Mouse (Mus musculus): ENCODE results near the gene Thrap3.
"Not testable (repeated sequence)": the region's sequence is repeated elsewhere in the genome, so short reads cannot be mapped to it uniquely, and the experiment has no call there.

Gene Thrap3

GRCm38 (mm10) chr4:126194216-126194615, 8.3 kb downstream of the Thrap3 start:
- H3K27me3 ChIP-seq (ENCODE audit: insufficient read depth, low read length): no peaks in the 10 kb centered on the region
- peaks cover 87% of the 10 kb centered on the region for H3K36me3 ChIP-seq (ENCODE audit: insufficient read depth, low read length)
- peaks cover 84% of the 10 kb centered on the region for H3K4me1 ChIP-seq (replicated peaks; ENCODE audit: low read depth, low read length)
- no peak overlapping the region for H3K4me3 ChIP-seq (replicated peaks; ENCODE audit: low read length)
- no peak for TF ChIP-seq POU5F1 (IDR thresholded peaks at IDR 0.05; ENCODE audit: borderline replicate concordance, low read length)
- TF ChIP-seq NANOG (IDR thresholded peaks at IDR 0.05; ENCODE audit: borderline replicate concordance, low read length): no peak
- TF ChIP-seq CTCF (conservative IDR thresholded peaks at IDR 0.05; ENCODE audit: low read length): no peak
- no peaks in the 10 kb centered on the region for H3K9me3 ChIP-seq (ENCODE audit: low read length)

DNA sequence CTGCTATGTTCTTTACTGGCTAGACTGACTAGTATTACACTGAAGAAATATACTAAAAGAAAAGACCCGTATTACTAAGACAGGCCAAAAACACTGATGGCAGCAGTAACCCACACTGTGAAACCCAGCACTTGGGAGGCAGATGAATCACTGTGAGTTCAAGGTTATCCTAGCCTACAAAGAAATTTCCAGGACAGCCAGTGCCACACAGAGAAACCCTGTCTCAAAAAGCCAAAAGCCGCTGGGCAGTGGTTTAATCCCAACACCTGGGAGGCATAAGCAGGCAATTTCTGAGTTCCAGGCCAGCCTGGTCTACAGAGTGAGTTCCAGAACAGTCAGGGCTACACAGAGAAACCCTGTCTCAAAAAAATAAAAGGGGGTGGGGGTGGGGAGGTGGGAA, 11.9 kb downstream of the Thrap3 start:
- Histone ChIP-seq H3K36me3 (ENCODE audit: insufficient read depth, low read length) (peaks cover 95% of the 10 kb centered on the region), H3K4me1 (replicated peaks; ENCODE audit: low read depth, low read length) (peaks cover 83% of the 10 kb centered on the region), H3K4me3 (replicated peaks; ENCODE audit: low read length) (no peak overlapping the region), H3K27me3 (ENCODE audit: insufficient read depth, low read length) (no peaks in the 10 kb centered on the region), H3K9me3 (ENCODE audit: low read length) (no peaks in the 10 kb centered on the region)
- TF ChIP-seq CTCF (conservative IDR thresholded peaks at IDR 0.05; ENCODE audit: low read length) (no peak), NANOG (IDR thresholded peaks at IDR 0.05; ENCODE audit: borderline replicate concordance, low read length) (no peak), POU5F1 (IDR thresholded peaks at IDR 0.05; ENCODE audit: borderline replicate concordance, low read length) (no peak)

- Histone ChIP-seq H3K4me3 (replicated peaks; ENCODE audit: low read length) (no peak overlapping the region), H3K27me3 (ENCODE audit: insufficient read depth, low read length) (no peaks in the 10 kb centered on the region), H3K36me3 (ENCODE audit: insufficient read depth, low read length) (peaks cover 97% of the 10 kb centered on the region), H3K4me1 (replicated peaks; ENCODE audit: low read depth, low read length) (peaks cover 87% of the 10 kb centered on the region), H3K9me3 (ENCODE audit: low read length) (no peaks in the 10 kb centered on the region)
- TF ChIP-seq NANOG (IDR thresholded peaks at IDR 0.05; ENCODE audit: borderline replicate concordance, low read length) (no peak), CTCF (conservative IDR thresholded peaks at IDR 0.05; ENCODE audit: low read length) (no peak), POU5F1 (IDR thresholded peaks at IDR 0.05; ENCODE audit: borderline replicate concordance, low read length) (no peak)
Measured at GRCm38 (mm10) chr4:126187096-126187495, 15.5 kb downstream of the Thrap3 start.

DNA sequence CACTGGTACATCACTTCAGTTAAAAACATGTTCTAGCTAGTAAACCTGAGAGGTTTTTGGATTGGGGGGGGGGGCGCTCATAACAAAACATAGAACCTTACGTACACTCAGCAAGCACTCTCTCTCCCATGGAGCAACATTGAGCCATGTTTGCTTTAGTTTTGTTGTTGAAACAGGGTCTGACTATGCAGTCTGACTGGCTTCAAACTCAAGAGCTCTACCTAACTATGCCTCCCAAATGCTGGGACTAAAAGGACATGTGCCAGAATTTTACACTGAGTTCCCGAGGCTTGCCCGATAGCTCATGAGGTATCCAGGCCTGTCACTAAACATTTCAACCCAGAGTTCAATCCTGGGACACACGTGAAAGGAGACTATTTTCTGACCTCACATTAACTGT, 19.5 kb downstream of the Thrap3 start:
- peaks cover 86% of the 10 kb centered on the region for H3K4me1 ChIP-seq (replicated peaks; ENCODE audit: low read depth, low read length)
- H3K36me3 ChIP-seq (ENCODE audit: insufficient read depth, low read length): peaks cover 94% of the 10 kb centered on the region
- H3K9me3 ChIP-seq (ENCODE audit: low read length): no peaks in the 10 kb centered on the region
- no peak for TF ChIP-seq NANOG (IDR thresholded peaks at IDR 0.05; ENCODE audit: borderline replicate concordance, low read length)
- no peak for TF ChIP-seq POU5F1 (IDR thresholded peaks at IDR 0.05; ENCODE audit: borderline replicate concordance, low read length)
- no peak for TF ChIP-seq CTCF (conservative IDR thresholded peaks at IDR 0.05; ENCODE audit: low read length)
- H3K27me3 ChIP-seq (ENCODE audit: insufficient read depth, low read length): no peaks in the 10 kb centered on the region
- H3K4me3 ChIP-seq (replicated peaks; ENCODE audit: low read length): no peak overlapping the region

DNA sequence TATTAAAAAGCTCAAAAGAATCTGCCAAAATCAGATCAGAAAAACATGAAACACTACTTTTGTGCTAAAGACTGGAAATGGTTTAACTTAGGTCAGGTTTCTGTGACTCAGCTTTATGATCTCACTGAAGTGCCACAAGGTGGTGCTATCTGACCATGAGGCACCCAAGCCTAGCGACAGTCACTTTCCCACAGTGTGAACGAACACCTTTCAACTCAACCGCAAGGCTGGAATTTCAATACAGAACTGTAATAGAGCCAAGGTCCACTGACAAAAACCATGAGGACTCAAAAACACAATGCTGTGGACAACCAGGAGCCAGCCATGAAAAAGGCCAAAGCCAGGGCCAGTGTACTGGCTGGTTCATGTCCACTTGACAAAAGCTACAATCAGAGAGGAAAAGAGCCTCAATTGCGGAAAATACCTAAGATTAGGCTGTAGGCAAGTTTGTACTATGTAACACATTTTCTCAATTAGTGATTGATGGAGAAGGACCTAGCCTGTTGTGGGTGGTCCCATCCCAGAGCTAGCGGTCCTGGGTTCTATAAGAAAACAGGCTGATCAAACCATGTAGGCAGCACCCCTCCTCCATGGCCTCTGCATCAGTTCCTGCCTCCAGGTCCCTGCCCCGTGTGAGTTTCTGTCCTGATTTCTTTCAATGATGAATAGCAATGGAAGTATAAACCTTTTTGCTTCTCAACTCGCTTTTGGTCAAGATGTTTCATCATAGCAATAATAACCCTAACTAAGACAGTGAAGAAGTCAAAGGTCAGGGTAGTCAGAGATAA, 21.2 kb downstream of the Thrap3 start:
- H3K36me3 ChIP-seq (ENCODE audit: insufficient read depth, low read length): peaks cover 93% of the 10 kb centered on the region
- peaks cover 84% of the 10 kb centered on the region for H3K4me1 ChIP-seq (replicated peaks; ENCODE audit: low read depth, low read length)
- no peak overlapping the region for H3K4me3 ChIP-seq (replicated peaks; ENCODE audit: low read length)
- TF ChIP-seq POU5F1 (IDR thresholded peaks at IDR 0.05; ENCODE audit: borderline replicate concordance, low read length): no peak
- TF ChIP-seq NANOG (IDR thresholded peaks at IDR 0.05; ENCODE audit: borderline replicate concordance, low read length): no peak
- TF ChIP-seq CTCF (conservative IDR thresholded peaks at IDR 0.05; ENCODE audit: low read length): peak; percentile 42
- H3K27me3 ChIP-seq (ENCODE audit: insufficient read depth, low read length): no peaks in the 10 kb centered on the region
- H3K9me3 ChIP-seq (ENCODE audit: low read length): no peaks in the 10 kb centered on the region

- Histone ChIP-seq H3K36me3 (ENCODE audit: insufficient read depth, low read length) (peaks cover 97% of the 10 kb centered on the region), H3K4me1 (replicated peaks; ENCODE audit: low read depth, low read length) (peaks cover 46% of the 10 kb centered on the region)
- not testable (repeated sequence) for H3K4me3 ChIP-seq (replicated peaks; ENCODE audit: low read length); H3K9me3 ChIP-seq (ENCODE audit: low read length); H3K27me3 ChIP-seq (ENCODE audit: insufficient read depth, low read length)
Measured at GRCm38 (mm10) chr4:126175980-126176379, 26.6 kb downstream of the Thrap3 start.

- Histone ChIP-seq H3K36me3 (ENCODE audit: insufficient read depth, low read length) (peaks cover 97% of the 10 kb centered on the region), H3K4me3 (replicated peaks; ENCODE audit: low read length) (no peak overlapping the region), H3K4me1 (replicated peaks; ENCODE audit: low read depth, low read length) (peaks cover 39% of the 10 kb centered on the region), H3K27me3 (ENCODE audit: insufficient read depth, low read length) (no peaks in the 10 kb centered on the region), H3K9me3 (ENCODE audit: low read length) (no peaks in the 10 kb centered on the region)
- no peak for TF ChIP-seq POU5F1 (IDR thresholded peaks at IDR 0.05; ENCODE audit: borderline replicate concordance, low read length)
- no peak for TF ChIP-seq CTCF (conservative IDR thresholded peaks at IDR 0.05; ENCODE audit: low read length)
- TF ChIP-seq NANOG (IDR thresholded peaks at IDR 0.05; ENCODE audit: borderline replicate concordance, low read length): no peak
Measured at GRCm38 (mm10) chr4:126173800-126174199, 28.8 kb downstream of the Thrap3 start.

DNA sequence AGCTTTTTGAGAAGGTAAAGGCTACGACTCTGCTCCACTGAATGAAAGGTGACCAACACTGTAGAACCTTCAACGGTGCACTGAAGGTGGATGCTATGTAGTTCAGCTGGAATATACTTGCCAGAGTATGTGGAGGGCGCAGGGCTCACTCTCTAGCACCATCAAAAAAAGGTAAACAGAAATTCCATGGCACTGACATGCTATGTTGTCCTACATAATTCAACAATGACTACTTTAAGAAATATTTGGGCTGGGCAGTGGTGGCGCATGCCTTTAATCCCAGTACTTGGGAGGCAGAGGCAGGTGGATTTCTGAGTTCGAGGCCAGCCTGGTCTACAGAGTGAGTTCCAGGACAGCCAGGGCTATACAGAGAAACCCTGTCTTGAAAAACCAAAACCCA, 31.8 kb downstream of the Thrap3 start:
- H3K9me3 ChIP-seq (ENCODE audit: low read length); H3K4me3 ChIP-seq (replicated peaks; ENCODE audit: low read length); H3K27me3 ChIP-seq (ENCODE audit: insufficient read depth, low read length): not testable (repeated sequence)
- peaks cover 99% of the 10 kb centered on the region for H3K36me3 ChIP-seq (ENCODE audit: insufficient read depth, low read length)
- peaks cover 47% of the 10 kb centered on the region for H3K4me1 ChIP-seq (replicated peaks; ENCODE audit: low read depth, low read length)

- no peaks in the 10 kb centered on the region for H3K27me3 ChIP-seq (ENCODE audit: insufficient read depth, low read length)
- no peak overlapping the region for H3K4me3 ChIP-seq (replicated peaks; ENCODE audit: low read length)
- TF ChIP-seq NANOG (IDR thresholded peaks at IDR 0.05; ENCODE audit: borderline replicate concordance, low read length) (no peak), POU5F1 (IDR thresholded peaks at IDR 0.05; ENCODE audit: borderline replicate concordance, low read length) (no peak), CTCF (conservative IDR thresholded peaks at IDR 0.05; ENCODE audit: low read length) (no peak)
- H3K4me1 ChIP-seq (replicated peaks; ENCODE audit: low read depth, low read length): peaks cover 56% of the 10 kb centered on the region
- H3K36me3 ChIP-seq (ENCODE audit: insufficient read depth, low read length): peaks cover 90% of the 10 kb centered on the region
- no peaks in the 10 kb centered on the region for H3K9me3 ChIP-seq (ENCODE audit: low read length)
Measured at GRCm38 (mm10) chr4:126168851-126169250, 33.7 kb downstream of the Thrap3 start.
